Mouse (Mus musculus): ENCODE measurements around the gene Creld2. TPM values are rescaled to one million over a fixed set of nuclear protein-coding genes. Genes with fewer than 3 reads are reported as not detected.
A peak's percentile ranks its signal among the peaks of the same experiment; 100 is the strongest.

Creld2 gene
- polyA plus RNA-seq, 1 experiment from 2014 or later, result 58.5 TPM

GRCm38 (mm10) chr15:88831482-88831881 is 12.0 kb downstream of the Creld2 start:
- ATAC-seq (replicated peaks), result no peak
- WGBS, result 64% methylated on average over 5 of the region's 5 CpGs

GRCm38 (mm10) chr15:88832536-88832935 is 13.1 kb downstream of the Creld2 start:
- no peak for ATAC-seq (replicated peaks)
- 87% methylated on average over 9 of the region's 9 CpGs for WGBS
- Histone ChIP-seq H3K9me3 (no peaks in the 10 kb centered on the region), H3K27me3 (no peaks in the 10 kb centered on the region), H3K4me2 (replicated peaks) (no peak overlapping the region), H3K27ac (replicated peaks) (no peak overlapping the region), H3K36me3 (no peaks in the 10 kb centered on the region), H3K4me3 (no peak overlapping the region), H3K4me1 (peaks cover 7% of the 10 kb centered on the region), H3K9ac (replicated peaks) (no peak overlapping the region)

More at GRCm38 (mm10) chr15:88831482-88831881, 12.0 kb downstream of the Creld2 start:
- Histone ChIP-seq H3K4me2 (replicated peaks) (no peak overlapping the region), H3K4me1 (peaks cover 4% of the 10 kb centered on the region; the same call in 1 of the 2 replicates), H3K9me3 (no peaks in the 10 kb centered on the region), H3K9ac (replicated peaks) (no peak overlapping the region), H3K36me3 (0 out of 2 replicates have a peak, but pooled peaks cover 2% of the 10 kb centered on the region), H3K27ac (replicated peaks) (no peak overlapping the region), H3K4me3 (no peak overlapping the region), H3K27me3 (no peaks in the 10 kb centered on the region)

GRCm38 (mm10) chr15:88836031-88836430 is 16.6 kb downstream of the Creld2 start:
- Histone ChIP-seq H3K4me2 (replicated peaks) (no peak overlapping the region), H3K9ac (replicated peaks) (no peak overlapping the region), H3K27ac (replicated peaks) (no peak overlapping the region), H3K27me3 (no peaks in the 10 kb centered on the region), H3K4me1 (peaks cover 25% of the 10 kb centered on the region), H3K4me3 (no peak overlapping the region), H3K36me3 (no peaks in the 10 kb centered on the region), H3K9me3 (no peaks in the 10 kb centered on the region)
- no peak for ATAC-seq (replicated peaks)
- 80% methylated on average over 6 of the region's 6 CpGs for WGBS

GRCm38 (mm10) chr15:88836571-88836970 is 17.1 kb downstream of the Creld2 start:
- Histone ChIP-seq H3K36me3 (no peaks in the 10 kb centered on the region), H3K4me1 (peaks cover 25% of the 10 kb centered on the region), H3K27ac (replicated peaks) (no peak overlapping the region), H3K4me2 (replicated peaks) (peak overlapping the region; percentile 80), H3K27me3 (no peaks in the 10 kb centered on the region), H3K9ac (replicated peaks) (no peak overlapping the region), H3K4me3 (peak overlapping the region; percentile 53), H3K9me3 (no peaks in the 10 kb centered on the region)
- no peak for ATAC-seq (replicated peaks)
- 72% methylated on average over 5 of the region's 5 CpGs for WGBS

- under 1% methylated on average over 39 of the region's 39 CpGs for WGBS
- Histone ChIP-seq H3K27me3 (no peaks in the 10 kb centered on the region), H3K27ac (replicated peaks) (peak overlapping the region; percentile 54), H3K36me3 (no peaks in the 10 kb centered on the region), H3K4me1 (peaks cover 27% of the 10 kb centered on the region), H3K4me2 (replicated peaks) (peak overlapping the region; percentile 80), H3K9me3 (no peaks in the 10 kb centered on the region), H3K9ac (replicated peaks) (peak overlapping the region; percentile 68), H3K4me3 (peak overlapping the region; percentile 53)
- peak; percentile 80 for ATAC-seq (replicated peaks)
Measured at GRCm38 (mm10) chr15:88837199-88837932, 17.9 kb downstream of the Creld2 start.

- Histone ChIP-seq H3K9ac (replicated peaks) (peak overlapping the region; percentile 68), H3K27me3 (no peaks in the 10 kb centered on the region), H3K9me3 (no peaks in the 10 kb centered on the region), H3K4me3 (peak overlapping the region; percentile 53), H3K36me3 (no peaks in the 10 kb centered on the region), H3K4me1 (peaks cover 27% of the 10 kb centered on the region), H3K4me2 (replicated peaks) (peak overlapping the region; percentile 80), H3K27ac (replicated peaks) (peak overlapping the region; percentile 54)
- no peak for ATAC-seq (replicated peaks)
- 2% methylated on average over 11 of the region's 11 CpGs for WGBS
Measured at GRCm38 (mm10) chr15:88837977-88838376, 18.5 kb downstream of the Creld2 start.

GRCm38 (mm10) chr15:88839271-88839670 is 19.8 kb downstream of the Creld2 start:
- H3K9ac ChIP-seq (replicated peaks), result 0 out of 2 replicates have a peak overlapping the region, but pooled peaks have one; percentile 8
- H3K27ac ChIP-seq (replicated peaks), result peak overlapping the region; percentile 43
- no peaks in the 10 kb centered on the region for H3K9me3 ChIP-seq
- H3K4me1 ChIP-seq, result peaks cover 30% of the 10 kb centered on the region
- no peak overlapping the region for H3K4me3 ChIP-seq
- H3K27me3 ChIP-seq, result no peaks in the 10 kb centered on the region
- ATAC-seq (replicated peaks), result peak; percentile 65
- WGBS, result 14% methylated on average over 9 of the region's 9 CpGs
- no peaks in the 10 kb centered on the region for H3K36me3 ChIP-seq
- no peak overlapping the region for H3K4me2 ChIP-seq (replicated peaks)

GRCm38 (mm10) chr15:88840126-88840525 is 20.7 kb downstream of the Creld2 start:
- peak overlapping the region; percentile 43; the same call in 1 of the 2 replicates for H3K27ac ChIP-seq (replicated peaks)
- 58% methylated on average over 10 of the region's 10 CpGs for WGBS
- no peak overlapping the region for H3K4me3 ChIP-seq
- H3K4me1 ChIP-seq, result peaks cover 30% of the 10 kb centered on the region
- no peak for ATAC-seq (replicated peaks)
- H3K27me3 ChIP-seq, result no peaks in the 10 kb centered on the region
- H3K4me2 ChIP-seq (replicated peaks), result no peak overlapping the region
- no peaks in the 10 kb centered on the region for H3K36me3 ChIP-seq
- no peak overlapping the region for H3K9ac ChIP-seq (replicated peaks)
- H3K9me3 ChIP-seq, result no peaks in the 10 kb centered on the region

- Histone ChIP-seq H3K9me3 (no peaks in the 10 kb centered on the region), H3K4me1 (peaks cover 30% of the 10 kb centered on the region), H3K9ac (replicated peaks) (no peak overlapping the region), H3K4me2 (replicated peaks) (no peak overlapping the region), H3K27ac (replicated peaks) (no peak overlapping the region), H3K36me3 (no peaks in the 10 kb centered on the region), H3K4me3 (no peak overlapping the region), H3K27me3 (no peaks in the 10 kb centered on the region)
- no peak for ATAC-seq (replicated peaks)
- WGBS, result 82% methylated on average over 2 of the region's 2 CpGs
Measured at GRCm38 (mm10) chr15:88841160-88841559, 21.7 kb downstream of the Creld2 start.

- Histone ChIP-seq H3K4me2 (replicated peaks) (no peak overlapping the region), H3K27me3 (no peaks in the 10 kb centered on the region), H3K9ac (replicated peaks) (no peak overlapping the region), H3K4me3 (no peak overlapping the region), H3K4me1 (peaks cover 30% of the 10 kb centered on the region), H3K27ac (replicated peaks) (no peak overlapping the region), H3K36me3 (no peaks in the 10 kb centered on the region), H3K9me3 (no peaks in the 10 kb centered on the region)
- ATAC-seq (replicated peaks), result no peak
- 73% methylated on average over 3 of the region's 3 CpGs for WGBS
Measured at GRCm38 (mm10) chr15:88841580-88842299, 22.3 kb downstream of the Creld2 start.

GRCm38 (mm10) chr15:88842300-88842673 is 22.8 kb downstream of the Creld2 start:
- H3K4me1 ChIP-seq, result peaks cover 27% of the 10 kb centered on the region
- H3K4me3 ChIP-seq, result no peak overlapping the region
- H3K9me3 ChIP-seq, result no peaks in the 10 kb centered on the region
- H3K27ac ChIP-seq (replicated peaks), result no peak overlapping the region
- WGBS, result 75% methylated on average over 3 of the region's 3 CpGs
- H3K36me3 ChIP-seq, result no peaks in the 10 kb centered on the region
- no peak overlapping the region for H3K9ac ChIP-seq (replicated peaks)
- no peak overlapping the region for H3K4me2 ChIP-seq (replicated peaks)
- no peaks in the 10 kb centered on the region for H3K27me3 ChIP-seq
- no peak for ATAC-seq (replicated peaks)

- no peaks in the 10 kb centered on the region for H3K27me3 ChIP-seq
- 44% methylated on average over 8 of the region's 8 CpGs for WGBS
- peak; percentile 46; the same call in 1 of the 2 replicates for ATAC-seq (replicated peaks)
- H3K27ac ChIP-seq (replicated peaks), result 0 out of 2 replicates have a peak overlapping the region, but pooled peaks have one; percentile 51
- H3K9me3 ChIP-seq, result no peaks in the 10 kb centered on the region
- H3K4me3 ChIP-seq, result no peak overlapping the region
- H3K4me2 ChIP-seq (replicated peaks), result no peak overlapping the region
- H3K9ac ChIP-seq (replicated peaks), result no peak overlapping the region
- H3K36me3 ChIP-seq, result no peaks in the 10 kb centered on the region
- H3K4me1 ChIP-seq, result peaks cover 20% of the 10 kb centered on the region
Measured at GRCm38 (mm10) chr15:88843486-88844097, 24.1 kb downstream of the Creld2 start.
